Mouse (Mus musculus) testis, adult 2 months (tissue): ENCODE results near the gene Thsd7b. TPM values are rescaled to one million over a fixed set of nuclear protein-coding genes. Genes with fewer than 3 reads are reported as not detected.
"Not testable (repeated sequence)": the region's sequence is repeated elsewhere in the genome, so short reads cannot be mapped to it uniquely, and the experiment has no call there.

Experiments used
- H3K27ac ChIP-seq: fragments of 200-500 bp; 2 replicates; pipeline ENCODE4 v1.5.1; 2012; ENCODE audit warnings: low read depth, low read length; ENCODE audit not compliant: control insufficient read depth, insufficient read depth
- H3K27me3 ChIP-seq: fragments of 200-500 bp; 2 replicates; pipeline ENCODE4 v1.6.1; 2012; ENCODE audit warnings: mild to moderate bottlenecking, low read length, moderate library complexity; ENCODE audit not compliant: control insufficient read depth, insufficient read depth
- H3K36me3 ChIP-seq: fragments of 200-500 bp; 2 replicates; pipeline ENCODE4 v1.6.1; 2012; ENCODE audit warnings: mild to moderate bottlenecking, low read length; ENCODE audit not compliant: control insufficient read depth, insufficient read depth
- H3K4me1 ChIP-seq: fragments of 200-500 bp; 2 replicates; pipeline ENCODE4 v1.6.1; 2012; ENCODE audit warnings: low read length; ENCODE audit not compliant: control insufficient read depth, insufficient read depth
- H3K4me3 ChIP-seq: fragments of 200-500 bp; 2 replicates; pipeline ENCODE4 v1.5.1; 2012; ENCODE audit warnings: low read depth, mild to moderate bottlenecking, low read length, moderate library complexity, mixed read lengths; ENCODE audit not compliant: control insufficient read depth
- CTCF ChIP-seq: fragments of 200-500 bp; IDR thresholded peaks from 2 replicates; pipeline ENCODE4 v1.5.1; 2012; ENCODE audit warnings: low read depth, mild to moderate bottlenecking, inconsistent platforms, low read length, moderate library complexity; ENCODE audit not compliant: control insufficient read depth, insufficient read depth, insufficient replicate concordance
- POLR2A ChIP-seq: fragments of 200-500 bp; IDR thresholded peaks from 2 replicates; pipeline ENCODE4 v1.6.1; 2012; ENCODE audit warnings: low read depth, mild to moderate bottlenecking, inconsistent platforms, low read length, moderate library complexity; ENCODE audit not compliant: control insufficient read depth
- polyA plus RNA-seq: library from polyadenylated mRNA; depleted of rRNA; stranded (reverse); fragments of >200 nt; gene quantifications from 2 replicates; pipeline ENCODE4 v1.2.3, GENCODE M21; 2012

Thsd7b gene
- polyA plus RNA-seq, 1 experiment, result 9.7 TPM

- TF ChIP-seq POLR2A (no peak), CTCF (no peak)
- H3K27me3 ChIP-seq, result no peaks in the 10 kb centered on the region
- H3K4me3 ChIP-seq, result no peak overlapping the region
- no peak overlapping the region for H3K27ac ChIP-seq
- H3K4me1 ChIP-seq, result no peaks in the 10 kb centered on the region
- no peaks in the 10 kb centered on the region for H3K36me3 ChIP-seq
Observed at GRCm38 (mm10) chr1:130245563-130245962, 972.5 kb downstream of the Thsd7b start.

DNA sequence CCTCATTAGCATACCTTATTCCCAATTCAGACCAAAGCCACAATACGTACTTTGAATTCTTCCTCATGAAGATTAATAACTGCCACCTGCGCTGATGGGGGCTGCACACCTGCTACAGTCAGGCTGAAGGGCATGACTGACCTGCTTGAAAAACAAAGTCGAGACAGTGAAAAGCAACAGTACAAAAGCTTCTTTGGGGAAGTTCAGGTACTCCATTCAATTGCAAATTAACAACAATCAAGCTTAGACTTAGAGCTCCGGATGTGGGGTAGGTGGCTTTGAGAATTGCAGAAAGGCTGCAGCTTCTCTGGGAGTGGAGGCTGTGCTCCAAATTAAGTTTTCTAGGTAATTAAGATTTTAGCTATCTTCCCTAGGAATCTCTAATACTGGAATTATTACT is 973.2 kb downstream of the Thsd7b start:
- H3K4me3 ChIP-seq, H3K4me1 ChIP-seq, H3K27ac ChIP-seq, H3K36me3 ChIP-seq, H3K27me3 ChIP-seq: not testable (repeated sequence)

DNA sequence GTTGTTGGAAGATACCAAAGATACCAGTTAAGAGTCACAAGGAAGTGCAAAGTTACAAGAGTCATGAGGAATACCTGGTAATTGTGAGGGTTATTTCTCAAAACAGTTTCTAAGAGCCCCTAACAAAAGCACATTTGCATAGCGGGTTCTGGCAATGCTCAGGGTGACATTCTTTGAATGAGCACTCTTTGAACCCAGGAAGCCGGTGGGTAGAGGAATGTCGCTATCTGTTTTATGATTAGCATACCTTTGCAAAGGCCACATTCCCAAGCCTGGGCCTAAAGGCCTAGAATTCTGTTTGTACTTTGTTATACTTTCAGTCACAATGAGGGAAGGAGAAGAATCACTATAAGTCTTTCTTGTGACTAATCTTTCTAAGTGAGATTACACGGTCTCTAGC is 973.8 kb downstream of the Thsd7b start:
- H3K4me1 ChIP-seq, H3K36me3 ChIP-seq, H3K27ac ChIP-seq, H3K27me3 ChIP-seq, H3K4me3 ChIP-seq: not testable (repeated sequence)

GRCm38 (mm10) chr1:130262046-130262445 is 988.9 kb downstream of the Thsd7b start:
- Histone ChIP-seq H3K4me1 (no peaks in the 10 kb centered on the region), H3K36me3 (no peaks in the 10 kb centered on the region), H3K4me3 (no peak overlapping the region), H3K27ac (no peak overlapping the region), H3K27me3 (no peaks in the 10 kb centered on the region)
- no peak for TF ChIP-seq POLR2A
- TF ChIP-seq CTCF, result no peak
